Mouse (Mus musculus) limb, embryonic 15.5 days (tissue): ENCODE measurements around the gene Ipo9. TPM values are rescaled to one million over a fixed set of nuclear protein-coding genes. Genes with fewer than 3 reads are reported as not detected.
"Not testable (repeated sequence)": the region's sequence is repeated elsewhere in the genome, so short reads cannot be mapped to it uniquely, and the experiment has no call there.

Experiments used
- ATAC-seq: fragments of 200-750 bp; cut with Nextera tagmentation; 2 replicates; pipeline ENCODE4 v1.8.0; 2017; ENCODE audit warnings: low read depth, moderate TSS enrichment; ENCODE audit not compliant: insufficient number of reproducible peaks, low FRiP score, low TSS enrichment
- H3K27ac ChIP-seq: fragments of 300-500 bp; sonication (generic); 2 replicates; pipeline ENCODE4 v1.5.1; 2015; ENCODE audit warnings: moderate library complexity, mild to moderate bottlenecking, inconsistent platforms
- H3K27me3 ChIP-seq: fragments of 300-500 bp; sonication (generic); 2 replicates; pipeline ENCODE4 v1.6.1; 2015; ENCODE audit warnings: inconsistent platforms
- H3K36me3 ChIP-seq: fragments of 300-500 bp; sonication (generic); 2 replicates; pipeline ENCODE4 v1.6.1; 2015; ENCODE audit warnings: inconsistent platforms
- H3K4me1 ChIP-seq: fragments of 300-500 bp; sonication (generic); 2 replicates; pipeline ENCODE4 v1.6.1; 2015; ENCODE audit warnings: inconsistent platforms
- H3K4me2 ChIP-seq: fragments of 300-500 bp; sonication (generic); 2 replicates; pipeline ENCODE4 v1.6.1; 2015; ENCODE audit warnings: mild to moderate bottlenecking, inconsistent platforms
- H3K4me3 ChIP-seq: fragments of 300-500 bp; sonication (generic); 2 replicates; pipeline ENCODE4 v1.5.1; 2015; ENCODE audit warnings: mild to moderate bottlenecking, inconsistent platforms
- H3K9ac ChIP-seq: fragments of 300-500 bp; sonication (generic); 2 replicates; pipeline ENCODE4 v1.6.1; 2015; ENCODE audit warnings: inconsistent platforms
- H3K9me3 ChIP-seq: fragments of 300-500 bp; sonication (generic); 2 replicates; pipeline ENCODE4 v1.6.1; 2016; ENCODE audit warnings: inconsistent platforms
- whole genome bisulfite sequencing: fragments of 180-500 bp; shearing (Covaris S2); methylation state at CpG from one replicate; pipeline ENCODE4 v1.1.7; 2015; 5-methylcytosine and 5-hydroxymethylcytosine counted together
- polyA plus RNA-seq: library from polyadenylated mRNA; unstranded; fragments of >200 nt; fragmentation: Nextera tagmentation; extraction: Ambion mirVana; gene quantifications from 2 replicates; pipeline ENCODE4 v1.2.1, GENCODE M21; 2015

The Ipo9 gene
- polyA plus RNA-seq, 1 experiment from 2014 or later: 113 TPM

- Histone ChIP-seq H3K27ac (no peak overlapping the region), H3K27me3 (no peaks in the 10 kb centered on the region), H3K4me3 (no peak overlapping the region), H3K9me3 (no peaks in the 10 kb centered on the region), H3K4me2 (no peak overlapping the region), H3K4me1 (peaks cover 18% of the 10 kb centered on the region), H3K9ac (no peak overlapping the region), H3K36me3 (peaks cover 40% of the 10 kb centered on the region)
- 94% methylated on average over 10 of the region's 10 CpGs for WGBS
- ATAC-seq: no peak
Observed at GRCm38 (mm10) chr1:135426645-135427044, 3.7 kb downstream of the Ipo9 start.

- Histone ChIP-seq H3K4me3 (no peak overlapping the region), H3K9ac (no peak overlapping the region), H3K9me3 (no peaks in the 10 kb centered on the region), H3K4me2 (no peak overlapping the region), H3K4me1 (peaks cover 4% of the 10 kb centered on the region; the same call in 1 of the 2 replicates), H3K36me3 (peaks cover 63% of the 10 kb centered on the region), H3K27me3 (no peaks in the 10 kb centered on the region), H3K27ac (no peak overlapping the region)
- 93% methylated on average over 6 of the region's 6 CpGs for WGBS
- no peak for ATAC-seq
Observed at GRCm38 (mm10) chr1:135422772-135423171, 7.5 kb downstream of the Ipo9 start.

GRCm38 (mm10) chr1:135413996-135414395, 16.3 kb downstream of the Ipo9 start:
- no peak for ATAC-seq
- no peaks in the 10 kb centered on the region for H3K27me3 ChIP-seq

GRCm38 (mm10) chr1:135412130-135412529, 18.2 kb downstream of the Ipo9 start:
- Histone ChIP-seq H3K9ac (no peak overlapping the region), H3K4me3 (no peak overlapping the region), H3K4me2 (no peak overlapping the region), H3K9me3 (no peaks in the 10 kb centered on the region), H3K27me3 (no peaks in the 10 kb centered on the region), H3K36me3 (peaks cover 90% of the 10 kb centered on the region), H3K4me1 (no peaks in the 10 kb centered on the region), H3K27ac (0 out of 2 replicates have a peak overlapping the region, but pooled peaks have one; percentile 27)
- ATAC-seq: no peak
- 69% methylated on average over 4 of the region's 4 CpGs for WGBS

More at GRCm38 (mm10) chr1:135413996-135414395, 16.3 kb downstream of the Ipo9 start:
- Histone ChIP-seq H3K9ac (no peak overlapping the region), H3K36me3 (peaks cover 91% of the 10 kb centered on the region), H3K4me3 (no peak overlapping the region), H3K4me1 (no peaks in the 10 kb centered on the region), H3K27ac (no peak overlapping the region), H3K9me3 (no peaks in the 10 kb centered on the region), H3K4me2 (no peak overlapping the region)

GRCm38 (mm10) chr1:135410967-135411366, 19.3 kb downstream of the Ipo9 start:
- no peaks in the 10 kb centered on the region for H3K27me3 ChIP-seq
- no peak overlapping the region for H3K4me2 ChIP-seq
- H3K36me3 ChIP-seq: peaks cover 89% of the 10 kb centered on the region
- no peaks in the 10 kb centered on the region for H3K9me3 ChIP-seq
- ATAC-seq: no peak
- WGBS: 72% methylated on average over 2 of the region's 2 CpGs
- no peak overlapping the region for H3K27ac ChIP-seq
- no peak overlapping the region for H3K4me3 ChIP-seq
- no peaks in the 10 kb centered on the region for H3K4me1 ChIP-seq
- H3K9ac ChIP-seq: no peak overlapping the region

- H3K4me2 ChIP-seq: no peak overlapping the region
- H3K27ac ChIP-seq: no peak overlapping the region
- no peaks in the 10 kb centered on the region for H3K4me1 ChIP-seq
- no peaks in the 10 kb centered on the region for H3K27me3 ChIP-seq
- H3K9me3 ChIP-seq: no peaks in the 10 kb centered on the region
- 96% methylated on average over 4 of the region's 4 CpGs for WGBS
- no peak for ATAC-seq
- peaks cover 88% of the 10 kb centered on the region for H3K36me3 ChIP-seq
- H3K9ac ChIP-seq: no peak overlapping the region
- H3K4me3 ChIP-seq: no peak overlapping the region
Observed at GRCm38 (mm10) chr1:135408973-135409372, 21.3 kb downstream of the Ipo9 start.

- no peaks in the 10 kb centered on the region for H3K4me1 ChIP-seq
- no peak overlapping the region for H3K27ac ChIP-seq
- no peak overlapping the region for H3K9ac ChIP-seq
- no peak for ATAC-seq
- 88% methylated on average over 7 of the region's 7 CpGs for WGBS
- H3K27me3 ChIP-seq: no peaks in the 10 kb centered on the region
- H3K9me3 ChIP-seq: no peaks in the 10 kb centered on the region
- no peak overlapping the region for H3K4me3 ChIP-seq
- H3K4me2 ChIP-seq: no peak overlapping the region
- peaks cover 88% of the 10 kb centered on the region for H3K36me3 ChIP-seq
Observed at GRCm38 (mm10) chr1:135405356-135405755, 24.9 kb downstream of the Ipo9 start.

GRCm38 (mm10) chr1:135401452-135402110, 28.7 kb downstream of the Ipo9 start:
- Histone ChIP-seq H3K4me2 (no peak overlapping the region), H3K36me3 (peaks cover 82% of the 10 kb centered on the region), H3K9me3 (no peaks in the 10 kb centered on the region), H3K27me3 (no peaks in the 10 kb centered on the region), H3K4me3 (no peak overlapping the region), H3K27ac (no peak overlapping the region), H3K4me1 (no peaks in the 10 kb centered on the region), H3K9ac (no peak overlapping the region)
- WGBS: over 99% methylated on average over 3 of the region's 3 CpGs
- no peak for ATAC-seq

GRCm38 (mm10) chr1:135399466-135399865, 30.8 kb downstream of the Ipo9 start:
- Histone ChIP-seq H3K36me3 (peaks cover 76% of the 10 kb centered on the region), H3K27me3 (no peaks in the 10 kb centered on the region), H3K4me2 (no peak overlapping the region), H3K9me3 (no peaks in the 10 kb centered on the region), H3K9ac (no peak overlapping the region), H3K4me1 (no peaks in the 10 kb centered on the region), H3K4me3 (no peak overlapping the region), H3K27ac (no peak overlapping the region)
- WGBS: 94% methylated on average over 5 of the region's 5 CpGs
- no peak for ATAC-seq

GRCm38 (mm10) chr1:135385161-135385560, 45.1 kb downstream of the Ipo9 start:
- 87% methylated on average over 9 of the region's 9 CpGs for WGBS
- peaks cover 81% of the 10 kb centered on the region for H3K36me3 ChIP-seq
- no peaks in the 10 kb centered on the region for H3K9me3 ChIP-seq
- no peak for ATAC-seq
- no peak overlapping the region for H3K27ac ChIP-seq
- no peak overlapping the region for H3K4me2 ChIP-seq
- no peak overlapping the region for H3K4me3 ChIP-seq
- H3K4me1 ChIP-seq: no peaks in the 10 kb centered on the region; the same call in 1 of the 2 replicates
- H3K9ac ChIP-seq: no peak overlapping the region
- no peaks in the 10 kb centered on the region for H3K27me3 ChIP-seq

GRCm38 (mm10) chr1:135384171-135384570, 46.1 kb downstream of the Ipo9 start:
- WGBS: 92% methylated on average over 5 of the region's 5 CpGs
- Histone ChIP-seq H3K27me3 (no peaks in the 10 kb centered on the region), H3K4me1 (no peaks in the 10 kb centered on the region; the same call in 1 of the 2 replicates), H3K9ac (no peak overlapping the region), H3K36me3 (peaks cover 71% of the 10 kb centered on the region), H3K9me3 (no peaks in the 10 kb centered on the region), H3K4me2 (no peak overlapping the region), H3K4me3 (no peak overlapping the region), H3K27ac (no peak overlapping the region)
- no peak for ATAC-seq

- not testable (repeated sequence) for H3K9me3 ChIP-seq, H3K27me3 ChIP-seq, H3K4me2 ChIP-seq, H3K27ac ChIP-seq, H3K4me1 ChIP-seq, H3K4me3 ChIP-seq, ATAC-seq, H3K9ac ChIP-seq
- peaks cover 46% of the 10 kb centered on the region for H3K36me3 ChIP-seq
- 62% methylated on average over 6 of the region's 6 CpGs for WGBS
Observed at GRCm38 (mm10) chr1:135381560-135381959, 48.7 kb downstream of the Ipo9 start.
